Mouse (Mus musculus): ENCODE measurements around the gene Dock10.

Dock10 gene

DNA sequence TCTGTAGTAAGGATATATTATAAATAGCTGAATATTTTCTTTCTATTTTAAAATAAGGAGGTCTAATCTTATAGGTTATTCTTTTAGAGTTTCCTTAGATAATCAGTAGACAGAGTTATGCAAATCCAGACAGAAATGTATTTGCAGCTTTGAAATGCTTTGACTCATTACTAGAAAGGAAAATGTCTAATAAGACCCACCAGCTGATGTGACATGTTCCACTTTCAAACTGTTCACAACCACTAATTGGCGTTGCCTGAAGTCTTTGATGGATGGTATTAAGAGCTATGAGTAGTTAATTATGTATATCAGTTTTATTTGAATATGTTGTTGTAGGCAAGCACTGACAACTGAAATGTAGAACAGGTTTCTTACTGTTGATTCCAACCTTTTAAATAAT, 298.4 kb downstream of the Dock10 start:
- DNase-seq (ENCODE audit: low read depth) = no peak

DNA sequence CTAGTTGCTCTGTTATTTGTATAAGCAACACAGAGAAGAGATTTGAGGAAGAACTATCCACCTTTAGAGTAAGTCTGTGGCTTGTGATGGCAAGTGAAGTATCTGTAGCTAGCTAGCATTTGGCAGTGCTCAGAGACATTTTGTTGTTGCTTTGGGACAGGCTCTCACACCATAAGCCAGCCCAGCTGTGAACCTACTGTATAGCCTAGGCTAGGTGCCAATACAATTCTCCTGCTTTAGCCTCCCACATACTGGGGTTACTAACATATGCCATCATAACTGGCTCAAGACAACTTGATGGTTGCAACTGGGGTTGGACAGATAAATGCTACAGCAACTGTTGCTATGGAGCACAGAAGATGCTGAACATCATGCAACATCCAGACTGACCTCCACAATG, 298.9 kb downstream of the Dock10 start:
- DNase-seq (ENCODE audit: low read depth) = no peak

DNA sequence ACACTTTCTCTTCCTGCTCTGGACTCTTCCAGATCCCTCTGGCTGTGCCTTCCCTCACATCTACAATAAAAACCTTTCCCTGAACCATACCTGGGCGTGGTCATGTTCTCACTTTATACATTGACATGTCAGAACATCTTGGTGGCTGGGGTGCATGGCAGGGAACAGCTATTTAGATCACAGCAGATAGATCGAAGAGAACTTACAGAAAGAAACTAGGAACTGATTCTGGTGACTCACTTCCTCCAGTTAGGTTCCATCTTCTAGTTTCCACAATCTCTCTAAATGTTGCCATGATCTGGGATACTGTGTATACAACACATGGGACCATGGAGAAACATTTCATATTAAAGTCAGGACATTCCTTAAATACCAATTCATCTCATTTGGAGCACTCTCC, 304.4 kb downstream of the Dock10 start:
- no peak for DNase-seq (ENCODE audit: low read depth)

DNA sequence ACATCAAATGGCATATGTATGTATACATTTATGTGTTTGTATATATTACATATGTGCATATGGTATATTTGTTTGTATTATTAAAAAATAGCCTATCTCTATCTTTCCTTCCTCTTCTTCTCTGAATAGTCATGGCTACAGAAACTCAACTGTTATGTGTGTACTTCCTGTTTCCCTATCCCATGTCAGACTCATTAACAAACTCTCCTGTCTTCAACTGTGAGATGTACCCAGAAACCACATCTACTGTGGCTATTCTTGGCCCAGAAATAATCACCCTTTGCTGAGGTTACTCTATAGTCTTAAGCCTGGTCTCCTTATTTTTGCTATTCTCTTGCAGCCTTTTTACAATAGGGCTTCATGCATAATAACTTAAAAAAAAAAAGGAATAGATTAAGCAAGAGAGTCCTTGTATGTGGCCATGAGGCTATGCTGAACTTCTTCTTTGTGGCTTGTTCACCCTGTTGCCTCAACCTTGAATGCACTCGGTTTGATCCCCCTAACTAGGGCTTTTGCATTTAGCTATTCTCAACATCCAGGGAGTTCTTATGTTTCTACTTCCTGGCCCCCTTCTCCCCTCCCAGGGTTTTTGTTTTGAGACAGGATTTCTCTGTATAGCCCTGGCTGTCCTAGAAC, 306.3 kb downstream of the Dock10 start:
- no peak for DNase-seq (ENCODE audit: low read depth)
